Mouse (Mus musculus): Measurements from ENCODE around the gene Rps16.

GRCm38 (mm10) chr7:28367663-28368275, 17.3 kb downstream of the Rps16 start:
- TF ChIP-seq GATA1 (IDR thresholded peaks at IDR 0.05; ENCODE audit: low read length) (no peak), TAL1 (IDR thresholded peaks at IDR 0.05; ENCODE audit: low read length) (no peak)
